Mouse (Mus musculus) intestine, embryonic 14.5 days (tissue): Measurements from ENCODE around the gene Them4. TPM values are rescaled to one million over a fixed set of nuclear protein-coding genes. Genes with fewer than 3 reads are reported as not detected.
"Not testable (repeated sequence)": the region's sequence is repeated elsewhere in the genome, so short reads cannot be mapped to it uniquely, and the experiment has no call there.

Source experiments
- ATAC-seq: fragments of 200-750 bp; cut with Nextera tagmentation; replicated peaks from 2 replicates; pipeline ENCODE4 v1.8.0; 2017; ENCODE audit warnings: low read depth, moderate number of reproducible peaks, moderate TSS enrichment, moderate library complexity; ENCODE audit not compliant: low FRiP score, low TSS enrichment
- DNase-seq: peaks from one replicate; pipeline ENCODE4 v3.0.0-alpha.2; 2018; ENCODE audit warnings: low spot score
- H3K27ac ChIP-seq: fragments of 300-500 bp; sonication (generic); 2 replicates; pipeline ENCODE4 v1.5.1; 2014; ENCODE audit warnings: low read depth, mild to moderate bottlenecking, control low read depth
- H3K27me3 ChIP-seq: fragments of 300-500 bp; sonication (generic); replicated peaks from 2 replicates; pipeline ENCODE4 v1.6.1; 2014; ENCODE audit warnings: low read length, control low read depth; ENCODE audit not compliant: control insufficient read depth, insufficient read depth
- H3K36me3 ChIP-seq: fragments of 300-500 bp; sonication (generic); 2 replicates; pipeline ENCODE4 v1.6.1; 2014; ENCODE audit warnings: low read length, control low read depth; ENCODE audit not compliant: control insufficient read depth, insufficient read depth
- H3K4me1 ChIP-seq: fragments of 300-500 bp; sonication (generic); replicated peaks from 2 replicates; pipeline ENCODE4 v1.6.1; 2014; ENCODE audit warnings: low read length, control low read depth, mixed read lengths; ENCODE audit not compliant: control insufficient read depth, insufficient read depth
- H3K4me2 ChIP-seq: fragments of 300-500 bp; sonication (generic); 2 replicates; pipeline ENCODE4 v1.6.1; 2014; ENCODE audit warnings: low read length
- H3K4me3 ChIP-seq: fragments of 300-500 bp; sonication (generic); 2 replicates; pipeline ENCODE4 v1.5.1; 2014; ENCODE audit warnings: low read depth, low read length, control low read depth, mixed read lengths
- H3K9ac ChIP-seq: fragments of 300-500 bp; sonication (generic); 2 replicates; pipeline ENCODE4 v1.6.1; 2014; ENCODE audit warnings: mild to moderate bottlenecking, low read length
- H3K9me3 ChIP-seq: fragments of 300-500 bp; sonication (generic); 2 replicates; pipeline ENCODE4 v1.6.1; 2016; ENCODE audit warnings: low read length, control low read depth; ENCODE audit not compliant: control insufficient read depth
- WGBS: fragments of 180-500 bp; shearing (Covaris S2); extraction: QIAGEN DNeasy Blood & Tissue Kit; methylation state at CpG from one replicate; pipeline ENCODE4 v1.1.7; 2014; 5-methylcytosine and 5-hydroxymethylcytosine counted together
- polyA plus RNA-seq: library from polyadenylated mRNA; unstranded; fragments of >200 nt; fragmentation: Nextera tagmentation; extraction: Ambion mirVana; gene quantifications from 2 replicates; pipeline ENCODE4 v1.2.1, GENCODE M21; 2014

Them4 gene
- 17.5 and 18.3 TPM in 2 replicates for polyA plus RNA-seq

DNA sequence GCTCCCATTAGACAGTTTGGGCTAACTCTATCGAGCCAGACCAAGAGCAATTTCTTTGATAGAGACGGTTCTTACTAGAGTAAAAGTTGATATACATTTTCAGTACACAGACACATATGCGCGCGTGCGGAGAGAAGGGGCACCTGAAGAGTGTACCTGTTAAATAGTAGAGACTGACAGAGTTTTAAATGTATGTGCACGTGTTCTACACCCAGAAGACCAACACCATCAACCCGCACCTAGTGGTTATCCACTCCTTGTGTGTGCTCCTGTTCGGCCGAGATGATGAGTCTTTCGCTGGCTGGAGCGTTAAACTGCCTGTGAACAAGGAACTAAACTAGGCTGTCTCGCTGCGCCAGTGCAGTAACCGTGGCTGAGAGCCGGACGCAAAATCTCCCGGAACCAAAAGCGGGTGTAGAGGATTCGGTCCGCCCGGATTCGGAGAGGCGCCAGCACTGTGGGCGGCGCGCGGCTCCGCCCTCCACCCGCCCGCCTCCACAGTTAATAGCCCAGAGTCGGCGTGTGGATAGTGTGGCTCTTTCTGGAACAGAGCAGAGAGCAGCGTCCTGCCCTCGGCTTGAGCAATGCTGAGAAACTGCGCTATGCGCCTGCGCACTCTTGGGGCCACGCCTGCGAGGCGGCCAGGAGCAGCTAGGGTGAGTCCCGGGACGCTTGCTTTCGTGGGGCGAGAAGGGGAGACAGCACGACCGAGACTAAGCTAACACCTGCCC lies at the start of gene Them4:
TSS of gene Them4 (plus strand) at position 457 of the 731 bp plus-strand sequence.
- ATAC-seq (peak; percentile 99), DNase-seq (peak; percentile 94)
- peak within 1 kb of the TSS; percentile 86 for H3K27ac ChIP-seq
- no peaks in the 10 kb centered on the region for H3K27me3 ChIP-seq
- H3K4me2 ChIP-seq, result peak within 1 kb of the TSS; percentile 80
- no peaks in the 10 kb centered on the region for H3K9me3 ChIP-seq
- 0 out of 2 replicates have a peak, but pooled peaks cover 3% of the 10 kb centered on the region for H3K4me1 ChIP-seq
- no peaks in the 10 kb centered on the region for H3K36me3 ChIP-seq
- H3K9ac ChIP-seq, result peak within 1 kb of the TSS; percentile 69
- WGBS, result 1% methylated on average over 47 of the region's 47 CpGs
- peak within 1 kb of the TSS; percentile 70 for H3K4me3 ChIP-seq

DNA sequence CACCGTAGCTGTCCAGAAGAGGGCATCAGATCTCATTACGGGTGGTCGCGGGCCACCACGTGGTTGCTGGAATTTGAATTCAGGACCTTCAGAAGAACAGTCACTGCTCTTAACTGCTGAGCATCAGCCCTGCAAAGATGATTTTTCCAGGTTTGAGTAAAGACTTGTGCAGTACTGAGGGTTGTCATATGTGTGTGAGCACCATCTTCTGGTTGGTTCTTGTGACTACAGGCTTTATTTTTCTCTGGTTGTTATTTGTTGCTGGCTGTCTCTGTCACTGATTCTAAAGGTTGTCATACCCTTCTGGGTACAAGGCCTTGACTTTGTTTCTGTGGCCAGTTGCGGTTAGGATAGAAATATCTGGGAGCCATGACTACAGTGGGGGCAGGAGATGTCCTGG lies 49.3 kb upstream of the Them4 start:
- peak; percentile 50; the same call in 1 of the 2 replicates for ATAC-seq
- no peak for DNase-seq
- H3K9me3 ChIP-seq, result no peaks in the 10 kb centered on the region
- no peak overlapping the region for H3K9ac ChIP-seq
- H3K36me3 ChIP-seq, result no peaks in the 10 kb centered on the region
- H3K4me3 ChIP-seq, result no peak overlapping the region
- no peaks in the 10 kb centered on the region for H3K4me1 ChIP-seq
- WGBS, result 49% methylated on average over 6 of the region's 6 CpGs
- no peak overlapping the region for H3K27ac ChIP-seq
- no peak overlapping the region for H3K4me2 ChIP-seq
- no peaks in the 10 kb centered on the region for H3K27me3 ChIP-seq

DNA sequence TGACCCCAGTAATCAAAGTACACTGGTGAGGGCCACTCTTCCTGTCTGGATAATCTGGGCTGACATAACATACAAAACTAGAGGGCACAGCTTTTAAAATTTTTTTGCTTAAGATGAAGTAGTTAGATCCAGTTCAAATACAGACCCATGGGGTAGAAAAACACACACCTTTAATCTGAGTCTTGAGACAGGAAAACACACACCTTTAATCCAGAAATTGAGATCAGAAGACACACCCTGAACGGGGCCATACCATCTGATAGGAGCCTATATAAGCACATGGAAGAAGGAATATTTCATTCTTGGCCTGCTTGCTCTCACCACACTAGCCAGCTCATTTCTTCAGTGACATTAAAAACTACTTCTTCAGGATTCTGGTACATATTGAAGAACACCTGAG lies 46.2 kb upstream of the Them4 start, which contains the start of gene Gm4778:
TSS of gene Gm4778 (plus strand) at position 301 of the 400 bp plus-strand sequence.
- ATAC-seq, H3K9ac ChIP-seq, H3K27ac ChIP-seq, H3K36me3 ChIP-seq, H3K9me3 ChIP-seq, H3K4me3 ChIP-seq, H3K4me1 ChIP-seq, H3K27me3 ChIP-seq, H3K4me2 ChIP-seq, DNase-seq: not testable (repeated sequence)
- WGBS, result 85% methylated on average over 1 of the region's 1 CpGs

DNA sequence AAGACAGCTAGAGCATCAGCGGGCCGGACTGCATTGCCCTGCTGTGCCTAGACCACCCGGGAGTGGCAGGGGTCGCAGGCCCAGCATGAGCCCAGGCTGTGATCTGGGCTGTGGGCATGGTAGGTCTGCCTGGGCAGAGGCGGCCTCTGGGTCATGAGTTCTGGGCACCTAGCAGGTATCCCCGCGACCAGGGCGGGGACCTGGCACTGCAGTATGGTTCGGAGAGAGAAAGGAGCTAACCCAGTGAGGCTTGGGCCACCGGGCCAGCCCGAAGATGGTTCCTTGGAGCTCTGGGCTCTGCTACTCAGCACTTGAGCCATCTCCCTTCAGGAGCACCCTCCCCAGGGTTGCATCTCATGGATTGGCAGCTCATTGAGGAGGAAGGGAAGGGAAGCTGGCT lies 33.9 kb upstream of the Them4 start:
- Histone ChIP-seq H3K9me3 (no peaks in the 10 kb centered on the region), H3K4me1 (no peaks in the 10 kb centered on the region), H3K27me3 (no peaks in the 10 kb centered on the region), H3K27ac (no peak overlapping the region), H3K4me3 (no peak overlapping the region), H3K4me2 (no peak overlapping the region), H3K9ac (no peak overlapping the region), H3K36me3 (no peaks in the 10 kb centered on the region)
- 85% methylated on average over 11 of the region's 11 CpGs for WGBS
- ATAC-seq (no peak), DNase-seq (no peak)

DNA sequence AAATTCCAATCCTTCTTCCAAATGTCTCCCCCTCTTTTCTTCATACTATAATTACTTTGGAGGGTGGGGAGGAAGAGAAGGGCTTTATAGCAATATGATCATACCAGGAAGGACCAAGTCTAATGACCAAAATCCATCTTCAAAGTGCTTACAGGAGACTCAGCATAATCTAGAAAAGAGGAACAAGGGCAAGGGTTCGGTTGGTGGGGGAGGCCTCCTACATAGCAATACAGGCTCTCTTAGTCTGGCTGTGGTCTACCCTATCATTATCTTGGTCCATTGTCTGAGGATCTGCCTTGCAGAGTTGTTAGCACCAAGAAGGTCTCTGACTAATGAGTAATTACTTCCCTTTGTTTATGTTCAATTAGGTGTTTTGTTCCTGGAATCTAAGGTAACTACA lies 4.4 kb upstream of the Them4 start:
- Histone ChIP-seq H3K9ac (no peak overlapping the region), H3K4me1 (no peaks in the 10 kb centered on the region), H3K36me3 (no peaks in the 10 kb centered on the region), H3K27ac (no peak overlapping the region), H3K4me2 (no peak overlapping the region), H3K27me3 (no peaks in the 10 kb centered on the region), H3K4me3 (no peak overlapping the region), H3K9me3 (no peaks in the 10 kb centered on the region)
- WGBS, result 86% methylated on average over 1 of the region's 1 CpGs
- DNase-seq, result no peak
- no peak for ATAC-seq

DNA sequence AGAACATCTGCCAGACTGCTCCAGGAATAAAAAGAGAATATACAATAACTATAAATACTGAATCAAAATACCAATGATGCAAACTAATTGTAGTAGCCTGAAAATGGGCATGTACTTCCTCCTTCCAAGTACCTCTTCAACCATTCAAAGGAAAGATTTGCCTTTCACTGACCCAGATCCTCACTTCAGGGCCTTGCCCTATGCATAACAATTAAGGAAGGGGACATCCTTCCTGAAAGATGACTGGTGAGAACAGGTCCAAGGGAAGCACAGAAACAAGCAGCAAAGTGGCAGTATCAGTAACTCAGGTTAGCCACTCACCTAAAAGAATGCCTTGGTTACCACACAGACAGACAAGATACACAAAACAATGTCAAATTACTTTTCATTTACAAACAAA lies 2.9 kb upstream of the Them4 start:
- Histone ChIP-seq H3K27me3 (no peaks in the 10 kb centered on the region), H3K9ac (no peak overlapping the region), H3K4me1 (0 out of 2 replicates have a peak, but pooled peaks cover 3% of the 10 kb centered on the region), H3K4me3 (no peak overlapping the region), H3K27ac (no peak overlapping the region), H3K4me2 (no peak overlapping the region), H3K9me3 (no peaks in the 10 kb centered on the region), H3K36me3 (no peaks in the 10 kb centered on the region)
- DNase-seq (no peak), ATAC-seq (no peak)

DNA sequence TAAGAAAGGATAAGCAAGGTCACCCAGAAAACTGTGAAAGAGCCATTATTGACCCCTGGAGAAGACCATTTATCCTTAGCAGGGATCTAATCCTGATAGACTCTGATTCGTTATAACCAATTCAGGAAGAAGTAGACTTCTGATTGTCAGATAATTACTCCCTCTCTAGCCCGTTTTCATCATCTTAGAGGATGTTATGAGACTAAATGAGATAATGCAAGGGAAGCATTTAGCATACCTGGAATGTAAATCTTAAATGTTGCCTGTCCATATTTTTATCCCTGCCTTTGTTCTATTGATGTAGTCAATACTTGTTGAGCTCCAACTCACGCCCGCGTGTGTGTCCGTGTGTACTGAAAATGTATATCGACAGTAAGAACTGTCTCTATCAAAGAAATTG lies 602 bp downstream of the Them4 start:
- 0 out of 2 replicates have a peak, but pooled peaks cover 3% of the 10 kb centered on the region for H3K4me1 ChIP-seq
- 41% methylated on average over 7 of the region's 7 CpGs for WGBS
- peak overlapping the region; percentile 69 for H3K9ac ChIP-seq
- ATAC-seq, result no peak
- no peaks in the 10 kb centered on the region for H3K9me3 ChIP-seq
- no peaks in the 10 kb centered on the region for H3K27me3 ChIP-seq
- DNase-seq, result no peak
- peak overlapping the region; percentile 86 for H3K27ac ChIP-seq
- no peaks in the 10 kb centered on the region for H3K36me3 ChIP-seq
- peak overlapping the region; percentile 80 for H3K4me2 ChIP-seq
- peak overlapping the region; percentile 70 for H3K4me3 ChIP-seq

DNA sequence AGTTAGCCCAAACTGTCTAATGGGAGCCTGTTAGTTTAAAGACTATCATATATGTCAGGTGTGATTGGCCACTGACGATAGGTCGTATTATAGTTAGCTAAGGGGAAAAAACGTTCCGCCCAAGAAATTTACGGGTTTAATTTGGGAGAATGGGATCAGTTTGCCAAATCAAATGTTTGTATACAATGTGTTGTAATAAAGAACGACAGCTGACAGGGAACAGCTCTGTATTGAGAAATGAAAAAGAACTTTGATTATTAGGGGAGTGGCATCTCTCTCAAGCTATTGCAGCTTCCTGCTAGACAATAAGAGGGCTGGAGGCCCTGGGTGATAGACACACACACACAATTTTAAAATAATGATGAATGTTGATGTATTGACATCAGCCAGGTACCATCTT lies 1.0 kb downstream of the Them4 start:
- DNase-seq, result no peak
- Histone ChIP-seq H3K27ac (no peak overlapping the region), H3K36me3 (no peaks in the 10 kb centered on the region), H3K27me3 (no peaks in the 10 kb centered on the region), H3K9ac (no peak overlapping the region), H3K9me3 (no peaks in the 10 kb centered on the region), H3K4me1 (0 out of 2 replicates have a peak, but pooled peaks cover 3% of the 10 kb centered on the region), H3K4me3 (peak overlapping the region; percentile 70), H3K4me2 (peak overlapping the region; percentile 80)
- ATAC-seq, result no peak
- WGBS, result 63% methylated on average over 6 of the region's 6 CpGs

DNA sequence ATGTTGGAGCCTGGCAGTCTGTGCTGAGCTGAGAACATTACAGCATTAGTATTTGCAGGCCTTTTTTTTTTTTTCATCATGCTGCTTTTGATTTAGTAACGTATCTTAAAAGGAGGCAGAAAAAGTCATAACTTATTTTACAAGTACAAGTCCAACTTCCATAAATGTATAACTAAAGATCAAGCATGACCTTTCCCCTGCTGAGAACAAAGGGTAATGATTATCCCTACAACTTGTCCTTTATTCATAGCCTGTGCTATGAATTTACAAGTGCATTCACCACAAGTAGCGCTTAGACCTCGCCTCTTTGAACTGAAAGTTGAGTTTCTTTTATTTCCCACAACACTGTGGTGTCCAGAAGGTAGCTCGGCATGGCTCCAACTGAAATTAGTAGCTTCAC lies 1.5 kb downstream of the Them4 start:
- Histone ChIP-seq H3K4me3 (no peak overlapping the region), H3K9ac (no peak overlapping the region), H3K27ac (no peak overlapping the region), H3K27me3 (no peaks in the 10 kb centered on the region), H3K4me1 (0 out of 2 replicates have a peak, but pooled peaks cover 3% of the 10 kb centered on the region), H3K4me2 (peak overlapping the region; percentile 80; the same call in 1 of the 2 replicates), H3K9me3 (no peaks in the 10 kb centered on the region), H3K36me3 (no peaks in the 10 kb centered on the region)
- DNase-seq (no peak), ATAC-seq (no peak)
- 79% methylated on average over 4 of the region's 4 CpGs for WGBS
